ENCODE assay signal across 28 mouse cellular contexts in genomic region chr9:96085293-96085692, GRCm38 (mm10). TPM values are rescaled to one million over a fixed set of nuclear protein-coding genes. Genes with fewer than 3 reads are reported as not detected.
"Had no signal": no experiment of that assay in that cellular context is flagged by ENCODE, and none has a peak within 500 bp of the region (broad histone marks: within the 10 kb centered on the region; RNA-seq: fewer than 3 reads in every experiment).

No protein-coding gene starts in this region.

- H3K4me2 ChIP-seq: embryonic facial prominence, embryonic 12.5 days; embryonic facial prominence, embryonic 13.5 days; embryonic facial prominence, embryonic 15.5 days; forebrain, embryonic 12.5 days; forebrain, embryonic 13.5 days; forebrain, embryonic 15.5 days had no signal

- DNase-seq: cerebellum, adult 2 months; cerebellum, adult 8-10 months; cerebellum, adult 9-10 months; cerebellum, adult 9-11 months; cerebellum, postnatal 10 days; cerebellum, postnatal 14 days; cerebellum, postnatal 25 days; cerebellum, postnatal 36 days; embryo, embryonic 11 days; forebrain, postnatal 0 days; gastrocnemius, adult 2 months; gastrocnemius, postnatal 10 days; gastrocnemius, postnatal 14 days; gastrocnemius, postnatal 25 days; gastrocnemius, postnatal 36 days; heart, adult 18-20 months; heart, adult 2 months had no signal

- H3K27ac ChIP-seq: embryonic facial prominence, embryonic 10.5 days; embryonic facial prominence, embryonic 12.5 days; embryonic facial prominence, embryonic 13.5 days; embryonic facial prominence, embryonic 15.5 days; forebrain, embryonic 10.5 days; forebrain, embryonic 12.5 days; forebrain, embryonic 13.5 days; forebrain, embryonic 15.5 days; gastrocnemius, adult 2 months; heart, adult 2 months had no signal

- ATAC-seq: forebrain, embryonic 13.5 days; forebrain, embryonic 14.5 days; forebrain, embryonic 15.5 days; forebrain, embryonic 16.5 days; forebrain, postnatal 0 days had no signal

- H3K9ac ChIP-seq: embryonic facial prominence, embryonic 12.5 days; embryonic facial prominence, embryonic 13.5 days; embryonic facial prominence, embryonic 15.5 days; forebrain, embryonic 12.5 days; forebrain, embryonic 13.5 days; forebrain, embryonic 15.5 days; forebrain, postnatal 0 days had no signal

- H3K27me3 ChIP-seq: embryonic facial prominence, embryonic 12.5 days; embryonic facial prominence, embryonic 13.5 days; embryonic facial prominence, embryonic 15.5 days; forebrain, embryonic 12.5 days; forebrain, embryonic 13.5 days; forebrain, embryonic 15.5 days had no signal

- H3K9me3 ChIP-seq: embryonic facial prominence, embryonic 10.5 days; embryonic facial prominence, embryonic 12.5 days; embryonic facial prominence, embryonic 13.5 days; embryonic facial prominence, embryonic 15.5 days; forebrain, embryonic 10.5 days; forebrain, embryonic 12.5 days; forebrain, embryonic 13.5 days; forebrain, embryonic 15.5 days had no signal

- H3K36me3 ChIP-seq: embryonic facial prominence, embryonic 10.5 days; embryonic facial prominence, embryonic 12.5 days; embryonic facial prominence, embryonic 13.5 days; embryonic facial prominence, embryonic 15.5 days; forebrain, embryonic 10.5 days; forebrain, embryonic 12.5 days; forebrain, embryonic 15.5 days had no signal

- H3K4me1 ChIP-seq: embryonic facial prominence, embryonic 10.5 days; embryonic facial prominence, embryonic 12.5 days; embryonic facial prominence, embryonic 13.5 days; embryonic facial prominence, embryonic 15.5 days; forebrain, embryonic 10.5 days; forebrain, embryonic 12.5 days; forebrain, embryonic 13.5 days; forebrain, embryonic 15.5 days had no signal

- H3K4me3 ChIP-seq: embryonic facial prominence, embryonic 10.5 days; embryonic facial prominence, embryonic 12.5 days; embryonic facial prominence, embryonic 13.5 days; embryonic facial prominence, embryonic 15.5 days; erythroblast, embryonic 14.5 days; forebrain, embryonic 10.5 days; forebrain, embryonic 12.5 days; forebrain, embryonic 13.5 days; forebrain, embryonic 15.5 days; gastrocnemius, adult 2 months; heart, adult 2 months had no signal

RNA-seq across cellular contexts. Expression of gene Gk5, which starts 33.9 kb away (rescaled TPM):
- polyA plus RNA-seq: erythroblast, embryonic 14.5 days had no signal
